Mouse (Mus musculus) megakaryocyte, embryonic 14.5 days (primary cell): ENCODE data around the gene Tipin.

ENCODE experiments used
- FLI1 ChIP-seq: IDR thresholded peaks from 2 replicates; pipeline ENCODE4 v1.6.1; 2012; ENCODE audit warnings: low read length, inconsistent platforms, mixed read lengths
- GATA1 ChIP-seq: IDR thresholded peaks from 3 replicates; pipeline ENCODE4 v1.6.1; 2012; ENCODE audit warnings: mixed read lengths, low read length, inconsistent platforms, borderline replicate concordance

- TF ChIP-seq GATA1 = no peak
- no peak for TF ChIP-seq FLI1
Observed at GRCm38 (mm10) chr9:64264813-64265212, 16.6 kb upstream of the Tipin start.
